Mouse (Mus musculus) spleen, postnatal 14 days (tissue): ENCODE results near the gene Ccdc85c.

Source experiments
- DNase-seq, 2 experiments: peaks; one replicate each; pipeline ENCODE4 v3.0.0; 2021 to 2022; ENCODE audit warnings: low spot score in 2 of 2

The Ccdc85c gene

GRCm38 (mm10) chr12:108238395-108239035 lies 36.7 kb downstream of the Ccdc85c start:
- DNase-seq, result no peak

- DNase-seq, result no peak
Measured at GRCm38 (mm10) chr12:108237300-108238006, 37.8 kb downstream of the Ccdc85c start.

GRCm38 (mm10) chr12:108235976-108236555 lies 39.2 kb downstream of the Ccdc85c start:
- no peak for DNase-seq

- DNase-seq, result no peak
Measured at GRCm38 (mm10) chr12:108234832-108235602, 40.2 kb downstream of the Ccdc85c start.

GRCm38 (mm10) chr12:108233736-108234135 lies 41.5 kb downstream of the Ccdc85c start:
- DNase-seq, result no peak

- no peak for DNase-seq
Measured at GRCm38 (mm10) chr12:108231901-108232300, 43.3 kb downstream of the Ccdc85c start.

GRCm38 (mm10) chr12:108230821-108231794 lies 44.1 kb downstream of the Ccdc85c start:
- no peak for DNase-seq

- DNase-seq, result no peak
Measured at GRCm38 (mm10) chr12:108230077-108230476, 45.1 kb downstream of the Ccdc85c start.

GRCm38 (mm10) chr12:108227527-108227926 lies 47.7 kb downstream of the Ccdc85c start:
- no peak for DNase-seq

GRCm38 (mm10) chr12:108226941-108227340 lies 48.3 kb downstream of the Ccdc85c start:
- no peak for DNase-seq

GRCm38 (mm10) chr12:108226216-108226615 lies 49.0 kb downstream of the Ccdc85c start:
- no peak for DNase-seq

- no peak for DNase-seq
Measured at GRCm38 (mm10) chr12:108225781-108226180, 49.4 kb downstream of the Ccdc85c start.

GRCm38 (mm10) chr12:108223357-108223756 lies 51.9 kb downstream of the Ccdc85c start:
- no peak for DNase-seq

GRCm38 (mm10) chr12:108221712-108222111 lies 53.5 kb downstream of the Ccdc85c start:
- no peak for DNase-seq

GRCm38 (mm10) chr12:108221206-108221605 lies 54.0 kb downstream of the Ccdc85c start:
- DNase-seq, result no peak

- no peak for DNase-seq
Measured at GRCm38 (mm10) chr12:108220621-108221020, 54.6 kb downstream of the Ccdc85c start.

- no peak for DNase-seq
Measured at GRCm38 (mm10) chr12:108219825-108220616, 55.2 kb downstream of the Ccdc85c start.

- no peak for DNase-seq
Measured at GRCm38 (mm10) chr12:108219163-108219562, 56.1 kb downstream of the Ccdc85c start.

GRCm38 (mm10) chr12:108217572-108217971 lies 57.7 kb downstream of the Ccdc85c start:
- no peak for DNase-seq
